Mouse (Mus musculus) small intestine, adult 2 months (tissue): ENCODE results near the gene Esp4. TPM values are rescaled to one million over a fixed set of nuclear protein-coding genes. Genes with fewer than 3 reads are reported as not detected.
"Not testable (repeated sequence)": the region's sequence is repeated elsewhere in the genome, so short reads cannot be mapped to it uniquely, and the experiment has no call there.

Experiments used
- H3K27ac ChIP-seq: fragments of 200-500 bp; 2 replicates; pipeline ENCODE4 v1.5.1; 2012; ENCODE audit warnings: low read depth, low read length, control low read depth, inconsistent platforms; ENCODE audit not compliant: insufficient read depth
- H3K27me3 ChIP-seq: fragments of 200-500 bp; 2 replicates; pipeline ENCODE4 v1.6.1; 2012; ENCODE audit warnings: mild to moderate bottlenecking, moderate library complexity, low read length, inconsistent platforms; ENCODE audit not compliant: control insufficient read depth, insufficient read depth
- H3K36me3 ChIP-seq: fragments of 200-500 bp; 2 replicates; pipeline ENCODE4 v1.6.1; 2012; ENCODE audit warnings: mild to moderate bottlenecking, low read length, control low read depth, inconsistent platforms; ENCODE audit not compliant: control insufficient read depth, insufficient read depth
- H3K4me1 ChIP-seq: fragments of 200-500 bp; 2 replicates; pipeline ENCODE4 v1.6.1; 2012; ENCODE audit warnings: low read length, inconsistent platforms, mixed read lengths; ENCODE audit not compliant: control insufficient read depth, insufficient read depth, insufficient read length
- H3K4me3 ChIP-seq: fragments of 200-500 bp; 2 replicates; pipeline ENCODE4 v1.5.1; 2012; ENCODE audit warnings: low read depth, mild to moderate bottlenecking, control low read depth, inconsistent platforms, low read length, moderate library complexity
- CTCF ChIP-seq: fragments of 200-500 bp; IDR thresholded peaks from 2 replicates; pipeline ENCODE4 v1.5.1; 2012; ENCODE audit warnings: low read depth, mild to moderate bottlenecking, control low read depth, inconsistent platforms, low read length, moderate library complexity, mixed read lengths; ENCODE audit not compliant: insufficient replicate concordance, insufficient read length; ENCODE audit errors: extremely low read depth
- POLR2A ChIP-seq: fragments of 200-500 bp; IDR thresholded peaks from 2 replicates; pipeline ENCODE4 v1.6.1; 2012; ENCODE audit warnings: low read depth, mild to moderate bottlenecking, control low read depth, inconsistent platforms, low read length, moderate library complexity
- WGBS: fragments of 180-500 bp; shearing (Covaris S2); methylation state at CpG from one replicate; pipeline ENCODE4 v1.1.7; 2018; 5-methylcytosine and 5-hydroxymethylcytosine counted together
- polyA plus RNA-seq: library from polyadenylated mRNA; depleted of rRNA; stranded (reverse); fragments of >200 nt; gene quantifications from 2 replicates; pipeline ENCODE4 v1.2.3, GENCODE M21; 2012; rRNA removed

The Esp4 gene
- polyA plus RNA-seq = not detected in 2 replicates

GRCm38 (mm10) chr17:40598294-40598693 lies at the start of gene Esp4:
Gene Esp4 (plus strand): TSS chr17:40598594.
- H3K4me1 ChIP-seq = no peaks in the 10 kb centered on the region
- H3K4me3 ChIP-seq = no peak within 1 kb of the TSS
- no peak for TF ChIP-seq POLR2A
- no peak for TF ChIP-seq CTCF
- no peaks in the 10 kb centered on the region for H3K27me3 ChIP-seq
- H3K36me3 ChIP-seq = no peaks in the 10 kb centered on the region
- no peak within 1 kb of the TSS for H3K27ac ChIP-seq

- Histone ChIP-seq H3K27ac (no peak overlapping the region), H3K4me1 (no peaks in the 10 kb centered on the region), H3K27me3 (no peaks in the 10 kb centered on the region), H3K4me3 (no peak overlapping the region), H3K36me3 (no peaks in the 10 kb centered on the region)
- TF ChIP-seq CTCF = no peak
- WGBS = 92% methylated on average over 1 of the region's 1 CpGs
Measured at GRCm38 (mm10) chr17:40553470-40553869, 44.9 kb upstream of the Esp4 start.

GRCm38 (mm10) chr17:40561207-40561606 lies 37.2 kb upstream of the Esp4 start, which contains the start of gene Esp6:
Gene Esp6 (plus strand): TSS chr17:40561507.
- Histone ChIP-seq H3K27ac (no peak within 1 kb of the TSS), H3K4me3 (no peak within 1 kb of the TSS), H3K27me3 (no peaks in the 10 kb centered on the region), H3K36me3 (no peaks in the 10 kb centered on the region), H3K4me1 (no peaks in the 10 kb centered on the region)
- TF ChIP-seq POLR2A (no peak), CTCF (no peak)
- 79% methylated on average over 5 of the region's 5 CpGs for WGBS

- H3K36me3 ChIP-seq, H3K4me3 ChIP-seq, H3K4me1 ChIP-seq, H3K27ac ChIP-seq, H3K27me3 ChIP-seq: not testable (repeated sequence)
- 53% methylated on average over 6 of the region's 6 CpGs for WGBS
Measured at GRCm38 (mm10) chr17:40583906-40584305, 14.5 kb upstream of the Esp4 start.

GRCm38 (mm10) chr17:40591297-40591696 lies 7.1 kb upstream of the Esp4 start:
- Histone ChIP-seq H3K27me3 (no peaks in the 10 kb centered on the region), H3K4me1 (no peaks in the 10 kb centered on the region), H3K36me3 (no peaks in the 10 kb centered on the region), H3K27ac (no peak overlapping the region), H3K4me3 (no peak overlapping the region)
- no peak for TF ChIP-seq POLR2A
- no peak for TF ChIP-seq CTCF

GRCm38 (mm10) chr17:40631775-40632174 lies 33.4 kb downstream of the Esp4 start, which contains the start of gene Esp3:
Gene Esp3 (plus strand): TSS chr17:40632075.
- not testable (repeated sequence) for H3K4me1 ChIP-seq, H3K36me3 ChIP-seq, H3K27me3 ChIP-seq, H3K4me3 ChIP-seq, H3K27ac ChIP-seq
- 81% methylated on average over 1 of the region's 1 CpGs for WGBS

Other genes starting within 250 kb of the Esp4 start
- not detected in 2 replicates for gene Esp8, start 78.6 kb upstream of the Esp4 start, polyA plus RNA-seq
- gene Esp6, start 37.1 kb upstream of the Esp4 start, polyA plus RNA-seq = not detected in 2 replicates
- gene Esp3, start 33.5 kb downstream of the Esp4 start, polyA plus RNA-seq = not detected in 2 replicates
- not detected in 2 replicates for gene Esp1, start 128.5 kb downstream of the Esp4 start, polyA plus RNA-seq
- gene Crisp2, start 208.4 kb downstream of the Esp4 start, polyA plus RNA-seq = not detected in 2 replicates
- gene Rhag, start 212.5 kb downstream of the Esp4 start, polyA plus RNA-seq = not detected in 2 replicates